Mouse (Mus musculus) thymus, adult 2 months (tissue): ENCODE measurements around the gene Cc2d2b. TPM values are rescaled to one million over a fixed set of nuclear protein-coding genes. Genes with fewer than 3 reads are reported as not detected.

Source experiments
- DNase-seq: peaks from one replicate; pipeline ENCODE4 v3.0.0; 2021
- H3K27ac ChIP-seq: fragments of 200-500 bp; 2 replicates; pipeline ENCODE4 v1.5.1; 2012; ENCODE audit warnings: low read length, control low read depth; ENCODE audit not compliant: control insufficient read depth, insufficient read depth
- H3K27me3 ChIP-seq: fragments of 200-500 bp; 2 replicates; pipeline ENCODE4 v1.6.1; 2012; ENCODE audit warnings: mild to moderate bottlenecking, low read length, moderate library complexity, mixed read lengths; ENCODE audit not compliant: control insufficient read depth, insufficient read depth
- H3K36me3 ChIP-seq: fragments of 200-500 bp; 2 replicates; pipeline ENCODE4 v1.6.1; 2012; ENCODE audit warnings: mild to moderate bottlenecking, low read length, moderate library complexity; ENCODE audit not compliant: control insufficient read depth, insufficient read depth
- H3K4me1 ChIP-seq: fragments of 200-500 bp; replicated peaks from 2 replicates; pipeline ENCODE4 v1.6.1; 2012; ENCODE audit warnings: low read length; ENCODE audit not compliant: control insufficient read depth, insufficient read depth
- H3K4me3 ChIP-seq: fragments of 200-500 bp; 2 replicates; pipeline ENCODE4 v1.5.1; 2012; ENCODE audit warnings: mild to moderate bottlenecking, low read length, control low read depth, moderate library complexity; ENCODE audit not compliant: control insufficient read depth, insufficient read depth
- CTCF ChIP-seq: fragments of 200-500 bp; IDR thresholded peaks from 2 replicates; pipeline ENCODE4 v1.5.1; 2012; ENCODE audit warnings: mild to moderate bottlenecking, control low read depth, low read length, moderate library complexity, borderline replicate concordance; ENCODE audit not compliant: control insufficient read depth, poor library complexity, insufficient read depth; ENCODE audit errors: extremely low read depth
- POLR2A ChIP-seq: fragments of 200-500 bp; IDR thresholded peaks from 2 replicates; pipeline ENCODE4 v1.6.1; 2012; ENCODE audit warnings: mild to moderate bottlenecking, low read length, control low read depth, moderate library complexity; ENCODE audit not compliant: control insufficient read depth, poor library complexity, insufficient read depth; ENCODE audit errors: extremely low read depth
- WGBS: fragments of 180-500 bp; shearing (Covaris S2); methylation state at CpG from one replicate; pipeline ENCODE4 v1.1.7; 2018; 5-methylcytosine and 5-hydroxymethylcytosine counted together
- polyA plus RNA-seq: library from polyadenylated mRNA; depleted of rRNA; stranded (reverse); fragments of >200 nt; gene quantifications from 2 replicates; pipeline ENCODE4 v1.2.3, GENCODE M21; 2012; rRNA removed

Gene Cc2d2b
- polyA plus RNA-seq, 1 experiment: not detected

DNA sequence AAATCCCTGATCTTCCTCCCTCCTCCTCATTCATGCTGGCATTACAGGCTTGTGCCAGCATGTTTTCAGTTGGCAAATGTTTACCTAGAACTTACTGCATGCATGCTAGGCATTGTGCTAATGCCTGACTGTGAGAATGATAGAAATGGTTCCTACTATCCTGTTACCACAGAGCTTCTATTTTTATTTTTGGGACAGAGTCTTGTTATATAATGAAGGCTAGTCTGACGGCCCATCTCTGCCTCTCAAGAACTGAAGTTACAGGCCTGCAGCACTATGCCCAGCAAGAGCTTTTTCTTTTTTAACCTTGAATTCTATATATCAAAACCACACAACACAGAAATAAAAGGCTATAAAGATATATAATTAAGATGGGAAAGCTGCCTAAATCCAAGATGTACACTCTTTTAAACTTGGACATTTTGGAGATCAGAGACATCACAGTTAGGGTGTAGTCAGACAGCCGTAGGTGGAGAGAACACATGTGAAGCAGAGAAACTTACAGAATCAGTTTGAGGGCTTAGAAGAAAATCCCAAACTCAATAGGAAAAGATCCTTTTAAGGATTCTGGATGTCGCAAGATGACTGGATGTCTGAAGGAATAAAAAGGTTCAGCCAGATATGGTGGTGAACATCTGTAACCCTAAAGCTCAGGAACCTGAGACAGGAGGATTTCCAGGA, 121.0 kb downstream of the Cc2d2b start:
- WGBS: 95% methylated on average over 3 of the region's 3 CpGs
- no peak overlapping the region for H3K4me3 ChIP-seq
- H3K36me3 ChIP-seq: no peaks in the 10 kb centered on the region
- H3K27me3 ChIP-seq: no peaks in the 10 kb centered on the region
- no peak overlapping the region for H3K27ac ChIP-seq
- TF ChIP-seq POLR2A: no peak
- no peak for TF ChIP-seq CTCF
- peaks cover 7% of the 10 kb centered on the region for H3K4me1 ChIP-seq
- DNase-seq: no peak

DNA sequence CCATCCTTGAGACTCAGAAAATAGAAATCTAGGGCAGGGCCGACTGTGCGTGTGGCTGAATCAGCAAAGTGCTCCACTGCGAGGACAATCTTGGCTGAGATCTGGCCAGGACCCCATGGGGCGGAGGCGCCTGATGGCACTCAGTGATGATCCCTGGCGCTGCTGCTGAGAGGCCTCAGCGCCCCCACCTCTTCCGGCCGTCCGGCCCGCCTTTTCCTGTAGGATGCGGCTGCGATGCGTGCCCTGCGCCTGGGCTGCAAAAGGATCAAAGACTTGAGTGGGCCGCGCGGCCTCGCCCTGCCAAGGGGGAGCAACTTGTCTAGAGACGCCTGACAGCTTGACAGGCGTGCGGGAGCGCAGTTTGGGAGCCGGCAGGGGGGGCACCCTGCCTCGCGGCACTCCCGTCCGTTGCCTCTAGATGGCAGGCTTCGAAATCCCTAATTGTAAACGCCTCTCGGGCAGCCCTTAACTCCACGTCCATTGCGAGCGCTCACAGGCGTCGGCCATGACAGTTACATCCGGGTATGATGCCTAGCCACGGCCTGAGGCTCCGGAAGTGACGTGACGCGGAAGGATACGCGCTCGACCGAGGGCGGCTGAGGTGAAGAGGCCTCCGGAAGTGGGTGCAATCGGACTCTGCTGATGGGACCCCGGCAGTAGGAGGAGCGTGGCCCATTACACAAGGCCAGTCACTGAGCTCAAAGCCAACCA, 124.6 kb downstream of the Cc2d2b start:
- 44% methylated on average over 51 of the region's 51 CpGs for WGBS
- TF ChIP-seq POLR2A (0 out of 2 replicates have a peak, but pooled peaks have one; percentile 15), CTCF (peak; percentile 61; the same call in 1 of the 2 replicates)
- DNase-seq: peak; percentile 75
- Histone ChIP-seq H3K27me3 (no peaks in the 10 kb centered on the region), H3K36me3 (no peaks in the 10 kb centered on the region), H3K4me1 (peaks cover 7% of the 10 kb centered on the region), H3K4me3 (peak overlapping the region; percentile 43), H3K27ac (no peak overlapping the region)

Other genes starting within 250 kb of the Cc2d2b start
- gene Sorbs1, start 235.0 kb upstream of the Cc2d2b start, polyA plus RNA-seq: 9.4 and 14.0 TPM in 2 replicates
- 37.9 and 40.5 TPM in 2 replicates for gene Aldh18a1, start 160.3 kb upstream of the Cc2d2b start, polyA plus RNA-seq
- 10.7 and 13.8 TPM in 2 replicates for gene Tctn3, start 136.5 kb upstream of the Cc2d2b start, polyA plus RNA-seq
- gene Entpd1, start 136.4 kb upstream of the Cc2d2b start, polyA plus RNA-seq: 8.5 and 11.2 TPM in 2 replicates
- gene Ccnj, start 82.5 kb downstream of the Cc2d2b start, polyA plus RNA-seq: 17.6 and 18.8 TPM in 2 replicates
- gene Zfp518a, start 146.0 kb downstream of the Cc2d2b start, polyA plus RNA-seq: 1.7 and 2.0 TPM in 2 replicates
- 8.5 and 10.9 TPM in 2 replicates for gene Blnk, start 245.8 kb downstream of the Cc2d2b start, polyA plus RNA-seq